Mouse (Mus musculus) kidney, embryonic 14.5 days (tissue): ENCODE measurements at regions not wholly inside any gene's neighbourhood (a gene's known extent, or its start where the extent isn't known, plus 50 kb on each side); places are given as distances from the start of the nearest gene placed in this dataset.
A peak's percentile ranks its signal among the peaks of the same experiment; 100 is the strongest.

Source experiments
- ATAC-seq: fragments of 200-750 bp; cut with Nextera tagmentation; 2 replicates; pipeline ENCODE4 v1.8.0; 2017; ENCODE audit warnings: moderate number of reproducible peaks, mild to moderate bottlenecking, moderate TSS enrichment, moderate library complexity; ENCODE audit not compliant: low FRiP score, low TSS enrichment
- H3K27ac ChIP-seq: fragments of 300-500 bp; sonication (generic); 2 replicates; pipeline ENCODE4 v1.5.1; 2014; ENCODE audit warnings: low read depth, mild to moderate bottlenecking, low read length, moderate library complexity, mixed read lengths
- H3K27me3 ChIP-seq: fragments of 300-500 bp; sonication (generic); 2 replicates; pipeline ENCODE4 v1.6.1; 2014; ENCODE audit warnings: mild to moderate bottlenecking, low read length; ENCODE audit not compliant: control insufficient read depth, insufficient read depth
- H3K36me3 ChIP-seq: fragments of 300-500 bp; sonication (generic); 2 replicates; pipeline ENCODE4 v1.6.1; 2014; ENCODE audit warnings: low read length, mixed read lengths; ENCODE audit not compliant: control insufficient read depth, insufficient read depth
- H3K4me1 ChIP-seq: fragments of 300-500 bp; sonication (generic); 2 replicates; pipeline ENCODE4 v1.6.1; 2014; ENCODE audit warnings: low read length, mixed read lengths; ENCODE audit not compliant: control insufficient read depth, insufficient read depth
- H3K4me2 ChIP-seq: fragments of 300-500 bp; sonication (generic); replicated peaks from 2 replicates; pipeline ENCODE4 v1.6.1; 2014; ENCODE audit warnings: low read depth, mild to moderate bottlenecking, low read length
- H3K4me3 ChIP-seq: fragments of 300-500 bp; sonication (generic); 2 replicates; pipeline ENCODE4 v1.5.1; 2014; ENCODE audit warnings: mild to moderate bottlenecking, low read length
- H3K9ac ChIP-seq: fragments of 300-500 bp; sonication (generic); 2 replicates; pipeline ENCODE4 v1.6.1; 2014; ENCODE audit warnings: low read depth, mild to moderate bottlenecking, low read length, moderate library complexity
- H3K9me3 ChIP-seq: fragments of 300-500 bp; sonication (generic); 2 replicates; pipeline ENCODE4 v1.6.1; 2016; ENCODE audit warnings: low read length; ENCODE audit not compliant: control insufficient read depth
- WGBS: fragments of 180-500 bp; shearing (Covaris S2); extraction: QIAGEN DNeasy Blood & Tissue Kit; methylation state at CpG from one replicate; pipeline ENCODE4 v1.1.7; 2014; 5-methylcytosine and 5-hydroxymethylcytosine counted together

DNA sequence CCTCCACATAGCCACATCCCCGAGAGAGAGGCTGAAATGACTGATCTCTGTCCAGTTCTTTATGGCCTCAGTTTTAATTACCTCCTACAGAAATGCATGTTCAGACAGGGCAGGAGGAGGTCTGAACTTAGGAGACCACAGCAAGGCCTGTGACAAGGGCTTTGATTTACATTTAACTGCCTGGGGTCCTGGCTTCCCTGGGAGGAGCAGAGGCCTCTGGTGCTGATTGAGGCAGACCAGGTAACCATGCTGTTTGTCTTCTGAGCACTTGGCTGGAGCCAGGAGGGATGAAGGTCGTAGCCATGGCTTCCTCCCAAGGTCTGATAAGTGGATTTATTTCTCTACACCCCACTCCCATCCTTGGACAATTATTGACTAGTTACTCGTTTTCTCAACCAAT is 224.0 kb upstream of the Stt3b start:
- H3K4me3 ChIP-seq, result no peak overlapping the region
- H3K4me1 ChIP-seq, result 0 out of 2 replicates have a peak, but pooled peaks cover 8% of the 10 kb centered on the region
- no peaks in the 10 kb centered on the region for H3K36me3 ChIP-seq
- H3K27me3 ChIP-seq, result no peaks in the 10 kb centered on the region
- no peak overlapping the region for H3K4me2 ChIP-seq
- 9% methylated on average over 3 of the region's 3 CpGs for WGBS
- no peaks in the 10 kb centered on the region for H3K9me3 ChIP-seq
- no peak overlapping the region for H3K9ac ChIP-seq
- ATAC-seq, result peak; percentile 78; the same call in 1 of the 2 replicates
- H3K27ac ChIP-seq, result no peak overlapping the region

DNA sequence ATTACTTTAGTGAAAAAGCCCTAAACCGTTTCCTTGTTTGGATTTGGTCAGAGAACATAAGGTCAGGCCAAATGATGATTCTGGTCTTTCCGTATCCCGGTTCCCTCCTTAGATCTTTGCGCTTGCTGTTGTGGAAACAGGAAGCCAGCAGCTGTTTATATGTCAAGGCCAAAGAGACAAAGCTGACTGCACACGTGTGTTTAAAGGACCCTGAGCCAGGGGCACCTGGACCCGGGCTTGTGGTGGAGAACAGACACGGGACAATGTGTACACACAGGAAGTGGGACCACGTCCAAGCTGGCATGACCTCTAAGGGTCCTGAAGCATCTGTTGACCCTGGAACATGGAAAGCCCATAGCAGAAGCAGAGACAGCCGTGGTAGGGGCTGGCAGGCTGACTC is 233.4 kb upstream of the Stt3b start:
- Histone ChIP-seq H3K27ac (no peak overlapping the region), H3K4me1 (peaks cover 6% of the 10 kb centered on the region; the same call in 1 of the 2 replicates), H3K4me2 (no peak overlapping the region), H3K36me3 (no peaks in the 10 kb centered on the region), H3K4me3 (no peak overlapping the region), H3K9me3 (peaks cover 5% of the 10 kb centered on the region; the same call in 1 of the 2 replicates), H3K27me3 (no peaks in the 10 kb centered on the region), H3K9ac (no peak overlapping the region)
- no peak for ATAC-seq
- WGBS, result 48% methylated on average over 9 of the region's 9 CpGs

- Histone ChIP-seq H3K27me3 (no peaks in the 10 kb centered on the region), H3K4me2 (no peak overlapping the region), H3K9me3 (peaks cover 5% of the 10 kb centered on the region; the same call in 1 of the 2 replicates), H3K9ac (no peak overlapping the region), H3K4me1 (peaks cover 11% of the 10 kb centered on the region; the same call in 1 of the 2 replicates), H3K4me3 (no peak overlapping the region), H3K36me3 (no peaks in the 10 kb centered on the region), H3K27ac (no peak overlapping the region)
- ATAC-seq, result no peak
- WGBS, result 89% methylated on average over 4 of the region's 4 CpGs
Measured at GRCm38 (mm10) chr9:115545178-115545577, 235.0 kb upstream of the Stt3b start.

- 60% methylated on average over 2 of the region's 2 CpGs for WGBS
- H3K27ac ChIP-seq, result no peak overlapping the region
- no peak overlapping the region for H3K9ac ChIP-seq
- H3K4me3 ChIP-seq, result no peak overlapping the region
- no peaks in the 10 kb centered on the region for H3K36me3 ChIP-seq
- H3K27me3 ChIP-seq, result no peaks in the 10 kb centered on the region
- ATAC-seq, result no peak
- H3K4me2 ChIP-seq, result no peak overlapping the region
- H3K9me3 ChIP-seq, result peaks cover 3% of the 10 kb centered on the region; the same call in 1 of the 2 replicates
- H3K4me1 ChIP-seq, result peaks cover 11% of the 10 kb centered on the region; the same call in 1 of the 2 replicates
Measured at GRCm38 (mm10) chr9:115545792-115546191, 235.6 kb upstream of the Stt3b start.

- Histone ChIP-seq H3K4me3 (no peak overlapping the region), H3K27ac (no peak overlapping the region), H3K27me3 (no peaks in the 10 kb centered on the region), H3K9me3 (no peaks in the 10 kb centered on the region), H3K4me2 (no peak overlapping the region; the same call in 1 of the 2 replicates), H3K9ac (no peak overlapping the region), H3K4me1 (peaks cover 11% of the 10 kb centered on the region; the same call in 1 of the 2 replicates), H3K36me3 (no peaks in the 10 kb centered on the region)
- WGBS, result 53% methylated on average over 8 of the region's 8 CpGs
- peak; percentile 66 for ATAC-seq
Measured at GRCm38 (mm10) chr9:115547625-115548325, 237.6 kb upstream of the Stt3b start.

GRCm38 (mm10) chr9:115548722-115549349 is 238.6 kb upstream of the Stt3b start:
- Histone ChIP-seq H3K4me3 (no peak overlapping the region), H3K9ac (no peak overlapping the region), H3K9me3 (no peaks in the 10 kb centered on the region), H3K27ac (no peak overlapping the region), H3K36me3 (no peaks in the 10 kb centered on the region), H3K27me3 (no peaks in the 10 kb centered on the region), H3K4me2 (no peak overlapping the region), H3K4me1 (peaks cover 11% of the 10 kb centered on the region; the same call in 1 of the 2 replicates)
- WGBS, result 50% methylated on average over 8 of the region's 8 CpGs
- ATAC-seq, result peak; percentile 48; the same call in 1 of the 2 replicates

DNA sequence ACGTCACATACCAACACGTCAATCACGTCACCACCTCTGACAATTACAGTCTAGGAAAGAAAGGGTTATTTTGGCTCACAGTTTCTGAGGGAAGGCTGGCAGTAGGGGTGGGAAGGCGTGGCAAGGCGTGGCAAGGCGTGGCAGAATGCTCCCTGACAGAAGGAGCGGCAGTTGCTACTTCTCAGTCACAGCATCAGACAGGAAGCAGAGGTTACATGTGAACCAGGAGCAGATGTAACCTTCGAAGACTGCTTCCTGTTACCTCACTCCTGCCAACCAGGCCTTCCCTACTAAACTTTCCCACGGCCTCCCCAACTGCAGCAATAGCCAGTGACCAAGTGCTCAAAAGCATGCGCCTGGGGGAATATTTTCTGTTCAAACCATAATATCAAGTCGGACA is 240.9 kb upstream of the Stt3b start:
- Histone ChIP-seq H3K4me2 (no peak overlapping the region), H3K4me3 (no peak overlapping the region), H3K36me3 (no peaks in the 10 kb centered on the region), H3K27me3 (no peaks in the 10 kb centered on the region), H3K9ac (no peak overlapping the region), H3K27ac (no peak overlapping the region), H3K9me3 (no peaks in the 10 kb centered on the region), H3K4me1 (peaks cover 11% of the 10 kb centered on the region; the same call in 1 of the 2 replicates)
- whole genome bisulfite sequencing, result 91% methylated on average over 11 of the region's 11 CpGs
- ATAC-seq, result no peak

- no peak overlapping the region for H3K4me2 ChIP-seq
- H3K27me3 ChIP-seq, result no peaks in the 10 kb centered on the region
- no peak overlapping the region for H3K27ac ChIP-seq
- H3K9ac ChIP-seq, result no peak overlapping the region
- no peaks in the 10 kb centered on the region for H3K36me3 ChIP-seq
- no peak overlapping the region for H3K4me3 ChIP-seq
- H3K9me3 ChIP-seq, result no peaks in the 10 kb centered on the region
- WGBS, result 90% methylated on average over 4 of the region's 4 CpGs
- peaks cover 11% of the 10 kb centered on the region; the same call in 1 of the 2 replicates for H3K4me1 ChIP-seq
- no peak for ATAC-seq
Measured at GRCm38 (mm10) chr9:115551501-115551900, 241.3 kb upstream of the Stt3b start.

- Histone ChIP-seq H3K27ac (no peak overlapping the region), H3K36me3 (no peaks in the 10 kb centered on the region), H3K4me1 (no peaks in the 10 kb centered on the region), H3K9me3 (no peaks in the 10 kb centered on the region), H3K4me3 (no peak overlapping the region), H3K4me2 (no peak overlapping the region), H3K27me3 (no peaks in the 10 kb centered on the region), H3K9ac (no peak overlapping the region)
- ATAC-seq, result no peak
- 85% methylated on average over 7 of the region's 7 CpGs for whole genome bisulfite sequencing
Measured at GRCm38 (mm10) chr9:115558131-115558530, 247.9 kb upstream of the Stt3b start.
